Comparison of ENCODE assay signal across 11 mouse cellular contexts in genomic region chrX:48435477-48435900, GRCm38 (mm10).
DNase-seq lines count a peak whose midpoint lies in the region.
"Had no signal": no experiment of that assay in that cellular context is flagged by ENCODE, and none has a peak within 500 bp of the region (broad histone marks: within the 10 kb centered on the region; RNA-seq: fewer than 3 reads in every experiment).

No protein-coding gene starts in this region.

- DNase-seq in cerebellum, postnatal 10 days, result peak; percentile 20 to 24
- DNase-seq in cerebellum, adult 9-11 months, result no peak
- DNase-seq in adipocyte (ENCODE audit: low spot score), result peak; percentile 65
- DNase-seq in liver, result peak; percentile 24
- peak; percentile 49 to 61 for DNase-seq in thymus, adult 18-20 months
- no peak for DNase-seq in kidney, adult 9 months
- no peak for DNase-seq in urinary bladder, postnatal 25 days (ENCODE audit: low spot score)
- DNase-seq in layer of hippocampus, adult 11-12 months (ENCODE audit: low spot score), result no peak
- DNase-seq: cerebellum, postnatal 36 days; kidney, adult 8-10 months; layer of hippocampus, postnatal 36 days had no signal

Comparison
In these comparisons a context has a peak if more than half of its experiments do, and no peak if none do; other contexts are left out.
1. DNase-seq: peak in cerebellum, postnatal 10 days (2 of 2), adipocyte (single experiment), liver (single experiment) and thymus, adult 18-20 months (2 of 2); none in cerebellum, adult 9-11 months (single experiment), kidney, adult 9 months (single experiment), urinary bladder, postnatal 25 days (single experiment) and layer of hippocampus, adult 11-12 months (single experiment).